Mouse (Mus musculus): ENCODE data around the gene Tmem102.

Gene Tmem102

GRCm38 (mm10) chr11:69818871-69819270 is 13.4 kb upstream of the Tmem102 start:
- in situ Hi-C loops (cut with MboI, MseI) = no loop called here

DNA sequence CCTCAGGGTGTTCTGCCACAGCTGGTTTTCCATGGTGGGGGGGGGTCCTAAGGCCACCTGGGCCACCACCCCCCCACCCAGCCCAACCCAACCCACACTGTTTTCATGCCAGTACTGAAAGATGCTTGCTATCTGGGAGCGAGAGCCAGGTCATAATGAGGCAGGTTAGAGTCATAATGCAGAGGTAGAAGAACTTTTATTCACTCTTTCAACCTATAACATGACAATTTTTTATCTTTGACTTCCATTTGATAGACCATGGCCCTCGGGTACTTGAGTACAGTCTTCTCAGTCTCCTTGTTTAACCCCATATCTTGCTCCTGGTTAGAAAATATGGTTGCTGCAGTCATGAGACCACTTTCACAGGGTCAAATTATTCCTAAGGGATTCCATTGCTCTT is 12.9 kb upstream of the Tmem102 start, which contains the start of gene Spem2:
Spem2 (minus strand) TSS at position 101 of the 400 bp plus-strand sequence.
- in situ Hi-C loops (cut with MboI, MseI) = no loop called here

DNA sequence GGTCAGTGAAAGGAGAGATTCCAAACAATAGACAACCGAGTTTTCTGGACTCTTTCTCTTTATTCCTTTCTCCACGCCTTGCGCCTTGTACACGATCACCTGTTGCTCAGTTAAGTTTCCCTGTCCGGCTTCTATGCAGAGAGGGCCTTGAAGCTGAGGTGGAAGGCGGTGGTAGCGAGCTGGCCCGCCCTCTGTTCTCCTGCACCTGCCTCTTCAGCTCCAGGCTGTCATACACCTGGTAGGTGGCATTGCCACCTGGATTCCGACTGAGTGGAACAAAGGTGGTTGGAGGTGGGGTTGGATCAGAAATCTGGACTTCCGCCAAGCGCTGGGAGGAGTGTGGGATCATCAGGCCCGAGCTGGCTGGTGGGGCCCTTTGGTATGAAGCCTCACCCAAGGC is 11.1 kb upstream of the Tmem102 start:
- in situ Hi-C loops (cut with MboI, MseI) = no loop called here

- in situ Hi-C loops (cut with MboI, MseI) = no loop called here
Observed at GRCm38 (mm10) chr11:69815155-69815554, 9.7 kb upstream of the Tmem102 start, which contains the start of gene Gm39566. Gm39566 (minus strand) TSS chr11:69815298.

- in situ Hi-C loops (cut with MboI, MseI) = no loop called here
Observed at GRCm38 (mm10) chr11:69810280-69810679, 4.9 kb upstream of the Tmem102 start.

DNA sequence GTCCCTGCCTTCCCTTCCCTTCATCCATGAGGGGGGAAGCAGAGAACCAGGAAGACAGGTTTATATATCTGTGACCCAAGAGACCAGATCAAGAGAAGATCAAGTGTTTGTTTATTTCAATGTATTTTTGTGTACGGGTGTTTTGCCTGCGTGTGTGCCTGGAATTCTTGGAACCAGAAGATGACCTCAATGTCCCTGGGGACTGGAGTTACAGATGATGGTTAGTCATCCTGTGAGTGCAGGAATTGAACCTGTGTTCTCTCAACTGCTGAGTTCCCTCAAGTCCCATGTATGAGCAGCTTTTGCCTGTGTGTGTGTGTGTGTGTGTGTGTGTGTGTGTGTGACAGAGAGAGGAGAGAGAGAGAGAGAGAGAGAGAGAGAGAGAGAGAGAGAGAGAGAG is 2.2 kb upstream of the Tmem102 start:
- in situ Hi-C loops (cut with MboI, MseI) = loop anchor here (5.0 kb wide), 1 partner anchor 70 kb away; the partner anchor contains the start of gene Tmem95

GRCm38 (mm10) chr11:69806378-69806777 is 954 bp upstream of the Tmem102 start:
- in situ Hi-C loops (cut with MboI, MseI) = loop anchor here (5.0 kb wide), 1 partner anchor 71 kb away; the partner anchor contains the start of gene Tmem95

DNA sequence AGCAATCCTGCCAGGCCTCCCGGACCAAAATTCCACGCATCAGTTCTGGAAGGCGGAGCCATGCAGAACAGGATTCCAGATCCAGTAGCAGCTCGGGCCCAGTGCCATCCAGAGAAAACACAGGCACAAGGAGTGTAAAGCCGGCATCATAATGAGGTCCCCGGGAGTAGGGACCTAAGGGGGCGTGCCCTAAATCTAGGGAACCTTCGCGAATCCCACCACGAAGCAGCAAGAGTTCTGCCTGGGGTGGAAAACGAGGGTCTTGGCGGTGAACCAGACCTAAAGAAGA is 828 bp downstream of the Tmem102 start:
- in situ Hi-C loops (cut with MboI, MseI) = no loop called here

DNA sequence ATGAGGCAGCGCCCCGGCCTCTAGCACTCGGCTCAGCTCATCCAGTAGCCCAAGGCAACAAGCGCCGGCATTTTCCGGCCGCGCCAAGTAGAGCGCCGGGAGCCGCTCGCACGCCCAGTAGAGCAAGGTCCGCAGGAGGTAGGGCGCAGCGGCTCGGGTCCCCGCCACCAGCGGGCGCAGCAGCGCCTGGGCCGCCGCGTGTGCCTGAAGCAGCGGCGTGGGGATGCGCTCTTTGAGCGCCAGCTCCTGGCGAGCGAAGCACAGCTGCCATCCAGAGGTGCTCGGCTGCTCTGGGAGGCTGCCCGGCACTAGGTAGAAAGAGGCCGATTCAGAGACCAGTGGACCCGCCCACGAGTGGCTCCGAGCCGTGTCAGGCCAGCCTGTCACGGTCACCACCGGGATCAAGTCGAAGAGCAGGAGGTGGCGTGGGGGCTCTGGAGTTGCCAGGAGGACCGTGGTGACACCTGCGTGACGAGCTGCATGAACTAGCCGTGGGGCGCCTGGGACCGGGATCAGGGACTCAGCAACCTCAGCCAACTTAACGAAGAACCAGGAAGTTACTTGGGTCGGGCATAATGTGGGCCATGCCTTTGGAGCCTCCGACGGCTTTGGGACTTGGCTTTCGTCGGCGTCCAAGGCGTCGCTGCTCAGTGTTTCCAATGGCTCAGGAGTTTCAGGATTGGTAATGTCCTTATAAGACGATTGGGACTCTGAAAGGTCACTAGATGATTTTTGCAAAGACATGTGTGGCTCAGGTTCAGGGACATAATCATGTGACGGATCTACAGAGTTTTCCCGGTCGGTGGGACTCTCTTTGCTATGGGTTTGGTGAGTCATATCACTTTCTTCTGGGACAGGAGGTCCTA is 1.4 kb downstream of the Tmem102 start:
- in situ Hi-C loops (cut with MboI, MseI) = no loop called here

GRCm38 (mm10) chr11:69803328-69803727 is 2.1 kb downstream of the Tmem102 start:
- in situ Hi-C loops (cut with MboI, MseI) = no loop called here

DNA sequence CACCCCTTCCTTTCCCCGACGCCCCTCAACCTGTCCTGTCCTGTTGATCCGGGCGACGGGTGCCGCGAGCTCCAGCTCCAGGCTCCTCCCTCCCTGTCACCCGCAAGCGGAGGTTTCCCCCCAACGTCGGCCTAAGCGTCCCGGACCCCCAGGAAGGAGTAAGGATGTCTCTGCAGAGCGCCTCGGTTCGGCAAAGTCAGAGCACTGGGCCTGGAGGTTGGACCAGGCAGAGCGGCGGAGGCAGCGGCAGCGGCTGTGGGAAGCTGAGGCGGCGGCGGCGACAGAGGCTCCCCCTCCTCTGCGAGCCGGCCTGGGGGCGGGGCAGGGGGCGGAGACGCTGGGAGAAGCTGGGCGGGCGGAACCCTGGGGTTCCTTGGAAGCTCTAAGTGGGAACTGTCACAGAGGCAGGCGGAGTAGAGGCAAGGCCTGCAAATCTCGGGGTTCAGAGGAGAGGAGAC is 2.7 kb downstream of the Tmem102 start:
- in situ Hi-C loops (cut with MboI, MseI) = no loop called here

DNA sequence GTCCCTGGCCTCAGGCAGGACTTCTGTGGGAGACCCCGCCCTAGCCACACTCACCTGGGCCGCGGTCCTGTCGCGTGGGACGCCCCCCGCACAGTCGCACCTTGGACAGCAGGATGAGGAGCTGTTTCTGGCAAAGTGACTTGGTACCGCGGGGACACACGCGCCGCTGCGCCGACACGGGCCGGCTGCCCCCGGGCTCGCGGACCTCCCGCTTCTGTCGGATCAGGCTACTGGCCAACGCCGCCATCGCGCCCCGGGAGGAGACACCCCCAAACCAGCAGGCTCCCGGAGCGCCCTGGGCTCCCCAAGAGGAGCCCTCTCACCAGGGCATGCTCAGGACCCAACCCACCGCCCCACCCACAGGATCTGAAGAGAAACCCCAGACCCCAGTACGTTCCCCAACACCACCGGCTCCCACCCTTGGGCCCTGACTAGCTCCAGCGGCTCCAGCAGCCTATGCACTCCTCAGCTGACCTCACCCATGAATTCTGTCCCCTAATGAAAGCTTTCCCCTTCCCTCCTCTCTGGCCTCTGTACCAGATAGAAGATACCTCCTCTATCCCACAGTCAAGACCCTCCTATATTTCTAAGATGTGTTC is 3.9 kb downstream of the Tmem102 start, which contains the start of gene Fgf11:
Fgf11 (minus strand) TSS at position 479 of the 599 bp plus-strand sequence.
- in situ Hi-C loops (cut with MboI, MseI) = no loop called here

DNA sequence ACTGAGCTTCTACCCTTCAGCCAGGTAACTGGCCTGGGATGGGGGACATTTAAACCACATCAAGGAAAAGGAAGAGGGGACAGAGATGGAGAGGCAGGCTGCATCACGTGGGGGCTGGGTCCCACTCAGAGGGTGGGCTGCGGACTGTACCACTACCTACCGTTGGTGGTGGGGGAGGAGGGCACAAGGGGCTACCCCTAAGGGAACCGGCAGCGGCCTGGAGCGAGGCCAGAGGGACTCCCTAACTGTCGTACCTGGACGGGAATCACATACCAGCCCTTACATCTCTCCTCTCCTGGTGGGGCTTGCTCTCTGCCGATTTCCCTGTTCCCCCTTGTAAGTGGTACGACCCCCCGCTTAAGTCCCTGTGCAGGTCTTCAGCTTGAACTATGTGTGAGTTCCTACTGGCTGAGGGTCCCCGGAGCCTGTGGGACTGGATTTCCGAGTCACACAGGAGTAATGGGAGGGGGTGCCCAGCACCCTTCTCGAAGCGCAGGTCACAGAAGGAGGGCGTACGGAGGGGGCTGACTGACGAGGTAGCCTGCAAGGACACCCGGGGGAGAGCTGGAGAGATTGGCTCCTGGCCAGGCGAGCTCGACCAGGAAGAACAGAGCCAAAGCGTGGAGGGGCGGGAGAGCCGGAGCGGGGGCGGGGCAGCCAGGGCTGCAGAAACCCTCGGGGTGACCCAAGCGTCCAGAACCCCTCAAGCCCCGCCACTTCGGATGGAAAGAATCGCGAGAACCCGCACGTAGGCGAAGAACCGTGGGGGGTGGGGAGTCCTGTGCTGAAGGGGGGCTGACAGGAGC is 4.8 kb downstream of the Tmem102 start:
- in situ Hi-C loops (cut with MboI, MseI) = no loop called here

DNA sequence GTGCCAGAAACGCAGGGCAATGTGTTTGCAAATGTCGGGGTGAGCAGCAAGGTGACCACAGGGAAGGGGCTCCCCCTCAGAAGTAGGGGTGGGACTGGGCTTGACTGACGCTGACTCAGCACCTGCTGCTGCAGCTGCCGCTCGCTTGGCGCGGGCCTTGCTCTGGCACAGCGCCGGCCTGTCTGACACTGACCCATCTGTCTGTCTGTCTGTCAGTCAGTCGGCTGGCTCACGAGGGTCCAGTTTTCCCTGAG is 5.4 kb downstream of the Tmem102 start:
- in situ Hi-C loops (cut with MboI, MseI) = no loop called here

DNA sequence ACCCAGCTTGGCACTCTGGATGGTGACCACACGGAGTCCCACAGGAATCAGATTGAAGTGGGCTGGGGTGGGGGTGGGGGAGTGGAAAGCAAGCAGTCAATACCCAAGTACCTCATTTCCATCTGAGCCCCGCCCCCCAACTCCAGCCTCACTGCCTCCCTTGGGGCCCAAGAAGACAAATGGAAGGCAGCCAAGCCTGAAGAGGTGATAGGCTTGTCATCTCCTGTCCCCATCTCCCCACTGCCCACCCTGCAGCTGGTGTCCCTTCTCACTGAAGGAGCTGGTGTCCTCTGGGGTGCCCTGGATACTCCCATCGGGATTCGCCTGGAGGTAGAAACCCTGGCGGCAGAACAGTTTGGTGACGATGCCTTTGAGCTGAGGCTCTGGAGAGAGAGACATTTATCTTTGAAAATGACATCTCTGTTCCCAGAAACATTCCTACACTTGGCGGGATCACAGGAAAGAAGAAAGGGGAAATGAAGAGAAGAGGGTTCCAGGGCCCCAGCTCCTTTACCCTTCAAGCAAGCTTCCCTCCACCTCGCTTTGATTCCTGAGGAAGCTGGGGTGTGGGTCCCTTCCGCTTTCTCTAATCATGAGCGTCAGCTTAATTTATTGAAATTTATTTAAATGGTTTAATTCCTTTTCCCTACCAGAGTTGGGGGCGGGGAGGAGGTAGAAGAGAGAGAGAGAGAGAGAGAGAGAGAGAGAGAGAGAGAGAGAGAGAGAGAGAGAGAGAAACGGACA is 5.9 kb downstream of the Tmem102 start:
- in situ Hi-C loops (cut with MboI, MseI) = no loop called here

- in situ Hi-C loops (cut with MboI, MseI) = no loop called here
Observed at GRCm38 (mm10) chr11:69797924-69798323, 7.5 kb downstream of the Tmem102 start.

DNA sequence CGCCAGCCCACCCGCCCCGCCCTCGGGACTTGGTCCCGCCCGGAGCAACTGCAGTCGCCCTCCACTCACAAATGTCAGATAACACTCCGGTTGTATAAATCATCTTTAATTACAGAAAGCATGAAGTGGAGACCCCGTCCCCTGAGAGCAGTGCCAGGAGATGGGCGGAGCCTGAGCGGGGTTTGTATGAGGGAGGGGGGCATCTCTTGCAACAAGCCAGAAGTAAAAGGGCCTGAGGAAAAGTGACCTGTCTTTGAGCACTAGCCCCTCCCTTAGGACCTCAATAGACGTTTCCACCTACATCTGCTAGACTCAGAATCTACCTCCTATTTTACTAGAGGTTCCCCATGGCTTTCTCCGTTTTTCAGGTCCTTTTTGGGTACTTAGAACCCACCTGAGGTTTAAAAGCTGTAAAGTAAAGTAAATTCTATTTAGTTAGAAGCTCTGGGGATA is 9.4 kb downstream of the Tmem102 start:
- in situ Hi-C loops (cut with MboI, MseI) = no loop called here

DNA sequence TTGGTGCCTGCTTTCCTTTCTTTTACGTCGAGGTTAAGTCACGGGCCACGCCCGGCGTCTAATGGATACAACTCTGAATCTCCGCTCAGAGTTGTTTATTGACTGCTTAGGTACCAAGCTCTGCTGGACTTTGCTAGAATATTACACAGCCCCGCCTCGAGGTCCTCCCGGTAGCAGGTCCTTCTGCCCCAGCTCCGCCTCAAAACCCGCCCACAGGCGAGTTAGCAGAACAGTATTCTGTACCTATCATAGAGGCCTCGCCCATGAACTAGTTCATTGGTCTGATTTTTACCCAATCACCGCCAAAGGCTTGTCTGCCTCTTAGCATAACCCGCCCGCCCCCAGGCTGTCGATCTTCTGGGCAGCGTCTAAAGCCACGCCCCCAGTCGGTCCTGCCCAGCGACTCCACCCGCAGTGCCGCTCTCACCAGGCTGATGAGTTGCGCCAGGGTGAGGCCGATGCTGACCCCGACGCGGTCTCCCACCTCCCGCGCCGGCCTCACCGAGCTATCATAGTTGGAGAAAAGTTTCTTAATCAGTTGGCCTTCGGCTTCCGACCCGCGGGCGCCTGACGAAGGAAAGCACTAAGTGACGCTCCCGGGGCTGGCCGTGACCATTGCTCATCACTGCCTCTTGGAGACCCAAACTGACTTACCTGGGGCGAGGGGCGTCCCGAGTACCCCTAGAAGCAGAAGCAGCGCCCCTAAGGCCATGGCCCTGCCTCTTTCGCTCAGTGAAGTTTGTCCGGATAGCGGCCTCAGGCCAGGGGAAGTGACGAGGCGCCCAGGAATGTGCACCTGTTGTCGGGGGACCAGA is 10.0 kb downstream of the Tmem102 start, which contains the start of gene Chrnb1:
Chrnb1 (minus strand) TSS at position 776 of the 815 bp plus-strand sequence.
- in situ Hi-C loops (cut with MboI, MseI) = no loop called here

DNA sequence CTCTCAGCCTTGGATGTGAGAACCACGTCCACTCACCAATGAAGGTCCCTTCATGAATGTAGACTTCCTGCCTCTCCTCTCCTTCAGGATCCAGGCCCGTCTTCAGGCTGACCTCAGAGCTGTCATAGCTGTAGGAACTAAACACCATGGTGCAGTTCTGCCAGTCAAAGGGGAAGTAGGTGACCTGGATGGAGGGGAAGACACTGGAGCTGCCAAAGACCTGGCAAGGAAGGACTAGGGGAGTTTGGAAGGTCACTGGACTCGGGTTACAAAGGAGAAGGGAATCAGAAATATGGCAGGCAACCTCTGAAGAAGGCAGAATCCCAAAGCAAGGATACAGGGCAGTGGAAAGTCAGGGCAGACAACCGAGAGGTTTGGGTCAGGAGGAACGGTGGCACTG is 12.0 kb downstream of the Tmem102 start:
- in situ Hi-C loops (cut with MboI, MseI) = no loop called here

GRCm38 (mm10) chr11:69791420-69791819 is 14.0 kb downstream of the Tmem102 start:
- in situ Hi-C loops (cut with MboI, MseI) = no loop called here

DNA sequence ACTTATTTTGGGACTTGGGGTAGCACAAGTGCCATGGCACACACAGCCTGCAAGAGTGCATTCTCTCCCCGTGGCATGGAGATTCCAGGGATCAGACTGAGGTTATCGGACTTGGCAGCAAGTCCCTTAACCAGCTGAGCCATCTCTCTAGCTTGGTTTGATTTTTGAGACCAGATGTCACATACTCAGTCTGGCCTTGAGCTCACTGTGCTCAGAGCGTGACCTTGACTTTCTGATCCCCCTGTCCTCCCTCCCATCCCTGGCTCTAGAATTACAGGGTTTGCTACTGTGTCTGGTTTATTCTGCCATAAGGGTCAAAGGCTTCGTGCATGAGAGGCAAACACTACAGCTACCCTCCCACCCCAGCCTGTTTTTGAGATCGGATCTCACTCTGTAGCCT is 16.0 kb downstream of the Tmem102 start:
- in situ Hi-C loops (cut with MboI, MseI) = no loop called here
